Mouse (Mus musculus): ENCODE measurements at regions not wholly inside any gene's neighbourhood (a gene's known extent, or its start where the extent isn't known, plus 50 kb on each side); places are given as distances from the start of the nearest gene placed in this dataset.

- H3K27me3 ChIP-seq (replicated peaks; ENCODE audit: control insufficient read depth, insufficient read depth, low read length): no peaks in the 10 kb centered on the region
- no peaks in the 10 kb centered on the region for H3K36me3 ChIP-seq (ENCODE audit: control insufficient read depth, insufficient read depth)
- ATAC-seq: no peak
- no peak for TF ChIP-seq CTCF (IDR thresholded peaks at IDR 0.05; ENCODE audit: low read depth)
- H3K9ac ChIP-seq (ENCODE audit: low read depth, low read length): no peak overlapping the region
- no peak overlapping the region for H3K4me3 ChIP-seq (ENCODE audit: low read depth, low read length)
- 84% methylated on average over 5 of the region's 5 CpGs for WGBS
- H3K9me3 ChIP-seq (ENCODE audit: control insufficient read depth): no peaks in the 10 kb centered on the region
- H3K4me1 ChIP-seq (replicated peaks; ENCODE audit: control insufficient read depth, insufficient read depth, low read length): no peaks in the 10 kb centered on the region
- no peak overlapping the region for H3K27ac ChIP-seq (ENCODE audit: low read depth, low read length)
- H3K4me2 ChIP-seq (replicated peaks; ENCODE audit: low read depth): no peak overlapping the region
Measured at GRCm38 (mm10) chr10:68378212-68378611, 99.7 kb upstream of the Arid5b start.

DNA sequence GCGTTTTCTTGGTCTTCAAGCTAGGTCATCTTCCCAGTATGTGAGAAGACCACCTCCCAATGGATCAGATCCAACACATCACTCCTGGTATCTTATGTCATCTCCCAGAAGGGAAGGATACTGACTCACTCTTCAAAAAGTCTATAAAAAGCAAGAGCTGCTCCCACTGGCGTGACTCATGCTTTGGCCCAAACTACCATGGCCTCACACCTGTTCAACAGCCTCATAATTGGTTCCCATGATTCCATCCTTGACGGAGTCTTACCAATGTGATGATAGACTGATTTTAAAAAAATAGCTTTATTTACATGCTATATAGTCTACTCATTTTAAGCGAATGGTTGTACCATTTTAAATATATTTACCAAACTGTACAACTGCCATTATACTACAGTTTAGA, 98.9 kb upstream of the Arid5b start:
- no peaks in the 10 kb centered on the region for H3K4me1 ChIP-seq (replicated peaks; ENCODE audit: control insufficient read depth, insufficient read depth, low read length)
- H3K4me3 ChIP-seq (ENCODE audit: low read depth, low read length): no peak overlapping the region
- no peaks in the 10 kb centered on the region for H3K9me3 ChIP-seq (ENCODE audit: control insufficient read depth)
- H3K27ac ChIP-seq (ENCODE audit: low read depth, low read length): no peak overlapping the region
- no peak overlapping the region for H3K4me2 ChIP-seq (replicated peaks; ENCODE audit: low read depth)
- WGBS: 93% methylated on average over 4 of the region's 4 CpGs
- no peak overlapping the region for H3K9ac ChIP-seq (ENCODE audit: low read depth, low read length)
- no peaks in the 10 kb centered on the region for H3K36me3 ChIP-seq (ENCODE audit: control insufficient read depth, insufficient read depth)
- no peaks in the 10 kb centered on the region for H3K27me3 ChIP-seq (replicated peaks; ENCODE audit: control insufficient read depth, insufficient read depth, low read length)
- ATAC-seq: no peak
- TF ChIP-seq CTCF (IDR thresholded peaks at IDR 0.05; ENCODE audit: low read depth): no peak

GRCm38 (mm10) chr10:68373875-68374274, 95.3 kb upstream of the Arid5b start:
- WGBS: 75% methylated on average over 5 of the region's 5 CpGs

DNA sequence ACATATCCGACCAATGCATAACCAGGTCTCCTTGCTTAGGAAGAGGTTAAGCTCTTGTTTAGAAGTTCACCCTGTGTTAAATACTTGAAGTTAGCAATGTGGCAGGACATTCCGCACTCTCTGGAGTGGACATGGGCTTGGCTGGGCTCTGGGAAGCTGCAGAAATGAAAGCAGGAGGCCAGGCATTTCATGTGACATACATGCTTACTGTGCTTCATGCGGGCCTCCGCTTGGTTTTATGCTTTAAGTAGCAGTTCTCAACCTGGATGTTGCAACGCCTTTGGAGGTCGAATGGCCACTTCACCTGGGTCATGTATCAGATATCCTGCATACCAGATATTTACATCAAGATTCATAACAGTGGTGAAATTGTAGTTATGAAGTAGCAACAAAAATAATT, 93.2 kb upstream of the Arid5b start:
- Histone ChIP-seq H3K27me3 (replicated peaks; ENCODE audit: control insufficient read depth, insufficient read depth, low read length) (no peaks in the 10 kb centered on the region), H3K27ac (ENCODE audit: low read depth, low read length) (no peak overlapping the region), H3K4me3 (ENCODE audit: low read depth, low read length) (no peak overlapping the region), H3K36me3 (ENCODE audit: control insufficient read depth, insufficient read depth) (no peaks in the 10 kb centered on the region), H3K9me3 (ENCODE audit: control insufficient read depth) (no peaks in the 10 kb centered on the region), H3K4me2 (replicated peaks; ENCODE audit: low read depth) (no peak overlapping the region), H3K4me1 (replicated peaks; ENCODE audit: control insufficient read depth, insufficient read depth, low read length) (no peaks in the 10 kb centered on the region), H3K9ac (ENCODE audit: low read depth, low read length) (no peak overlapping the region)
- TF ChIP-seq CTCF (IDR thresholded peaks at IDR 0.05; ENCODE audit: low read depth): no peak
- ATAC-seq: no peak
- 90% methylated on average over 6 of the region's 6 CpGs for WGBS

More at GRCm38 (mm10) chr10:68373875-68374274, 95.3 kb upstream of the Arid5b start:
- no peak overlapping the region for H3K27ac ChIP-seq (ENCODE audit: low read depth, low read length)
- no peak for ATAC-seq
- H3K36me3 ChIP-seq (ENCODE audit: control insufficient read depth, insufficient read depth): no peaks in the 10 kb centered on the region
- no peaks in the 10 kb centered on the region for H3K27me3 ChIP-seq (replicated peaks; ENCODE audit: control insufficient read depth, insufficient read depth, low read length)
- no peaks in the 10 kb centered on the region for H3K4me1 ChIP-seq (replicated peaks; ENCODE audit: control insufficient read depth, insufficient read depth, low read length)
- no peak for TF ChIP-seq CTCF (IDR thresholded peaks at IDR 0.05; ENCODE audit: low read depth)
- no peaks in the 10 kb centered on the region for H3K9me3 ChIP-seq (ENCODE audit: control insufficient read depth)
- H3K9ac ChIP-seq (ENCODE audit: low read depth, low read length): no peak overlapping the region
- no peak overlapping the region for H3K4me2 ChIP-seq (replicated peaks; ENCODE audit: low read depth)
- no peak overlapping the region for H3K4me3 ChIP-seq (ENCODE audit: low read depth, low read length)

DNA sequence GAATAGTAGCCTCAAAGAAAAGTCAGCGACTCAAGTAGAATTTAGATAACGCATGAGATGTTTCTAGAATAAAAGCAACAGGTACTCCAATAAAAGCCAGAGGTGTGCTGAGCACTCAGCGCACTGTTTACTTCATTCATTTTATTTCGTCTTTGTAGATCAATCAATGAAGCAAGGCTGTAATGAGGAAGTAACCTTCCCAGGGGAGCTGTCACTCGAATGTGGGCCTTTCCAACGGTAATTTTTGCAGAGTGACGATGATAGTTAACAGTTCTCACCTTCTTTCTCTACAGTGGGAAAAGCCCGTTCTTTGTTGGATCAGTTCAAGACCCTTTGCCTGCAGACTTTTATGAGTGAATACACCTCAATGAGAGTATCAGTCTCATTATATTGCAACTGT, 92.4 kb upstream of the Arid5b start:
- no peak overlapping the region for H3K27ac ChIP-seq (ENCODE audit: low read depth, low read length)
- no peak for ATAC-seq
- no peak overlapping the region for H3K4me2 ChIP-seq (replicated peaks; ENCODE audit: low read depth)
- TF ChIP-seq CTCF (IDR thresholded peaks at IDR 0.05; ENCODE audit: low read depth): no peak
- H3K4me1 ChIP-seq (replicated peaks; ENCODE audit: control insufficient read depth, insufficient read depth, low read length): no peaks in the 10 kb centered on the region
- no peaks in the 10 kb centered on the region for H3K36me3 ChIP-seq (ENCODE audit: control insufficient read depth, insufficient read depth)
- 87% methylated on average over 8 of the region's 8 CpGs for WGBS
- H3K9me3 ChIP-seq (ENCODE audit: control insufficient read depth): no peaks in the 10 kb centered on the region
- no peaks in the 10 kb centered on the region for H3K27me3 ChIP-seq (replicated peaks; ENCODE audit: control insufficient read depth, insufficient read depth, low read length)
- H3K4me3 ChIP-seq (ENCODE audit: low read depth, low read length): no peak overlapping the region
- no peak overlapping the region for H3K9ac ChIP-seq (ENCODE audit: low read depth, low read length)

DNA sequence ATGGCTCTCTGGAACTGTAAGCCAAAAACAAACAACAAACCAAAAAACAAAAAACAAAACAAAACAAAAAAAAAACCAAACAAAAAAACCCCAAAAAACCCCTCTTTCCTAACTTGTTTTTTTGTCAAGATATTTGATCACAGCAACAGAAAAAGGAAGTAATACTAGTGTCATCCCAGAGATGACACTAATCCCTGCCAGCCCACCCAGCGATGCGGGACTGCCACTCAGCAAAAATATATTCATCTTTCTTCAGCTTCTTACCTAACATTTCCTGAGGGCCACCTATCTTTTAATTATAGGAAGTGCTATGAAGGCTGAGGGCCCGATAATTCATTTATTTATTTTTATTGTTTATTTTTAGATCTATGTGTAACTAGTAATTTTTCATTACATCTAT, 88.3 kb upstream of the Arid5b start:
- no peak overlapping the region for H3K9ac ChIP-seq (ENCODE audit: low read depth, low read length)
- TF ChIP-seq CTCF (IDR thresholded peaks at IDR 0.05; ENCODE audit: low read depth): no peak
- no peak overlapping the region for H3K4me2 ChIP-seq (replicated peaks; ENCODE audit: low read depth)
- no peak overlapping the region for H3K4me3 ChIP-seq (ENCODE audit: low read depth, low read length)
- ATAC-seq: no peak
- H3K4me1 ChIP-seq (replicated peaks; ENCODE audit: control insufficient read depth, insufficient read depth, low read length): no peaks in the 10 kb centered on the region
- 86% methylated on average over 3 of the region's 3 CpGs for WGBS
- no peaks in the 10 kb centered on the region for H3K27me3 ChIP-seq (replicated peaks; ENCODE audit: control insufficient read depth, insufficient read depth, low read length)
- H3K36me3 ChIP-seq (ENCODE audit: control insufficient read depth, insufficient read depth): no peaks in the 10 kb centered on the region
- no peaks in the 10 kb centered on the region for H3K9me3 ChIP-seq (ENCODE audit: control insufficient read depth)
- H3K27ac ChIP-seq (ENCODE audit: low read depth, low read length): no peak overlapping the region

All from intestine, postnatal 0 days (tissue).